ENCODE assay signal across 10 mouse cellular contexts in the genomic region with DNA sequence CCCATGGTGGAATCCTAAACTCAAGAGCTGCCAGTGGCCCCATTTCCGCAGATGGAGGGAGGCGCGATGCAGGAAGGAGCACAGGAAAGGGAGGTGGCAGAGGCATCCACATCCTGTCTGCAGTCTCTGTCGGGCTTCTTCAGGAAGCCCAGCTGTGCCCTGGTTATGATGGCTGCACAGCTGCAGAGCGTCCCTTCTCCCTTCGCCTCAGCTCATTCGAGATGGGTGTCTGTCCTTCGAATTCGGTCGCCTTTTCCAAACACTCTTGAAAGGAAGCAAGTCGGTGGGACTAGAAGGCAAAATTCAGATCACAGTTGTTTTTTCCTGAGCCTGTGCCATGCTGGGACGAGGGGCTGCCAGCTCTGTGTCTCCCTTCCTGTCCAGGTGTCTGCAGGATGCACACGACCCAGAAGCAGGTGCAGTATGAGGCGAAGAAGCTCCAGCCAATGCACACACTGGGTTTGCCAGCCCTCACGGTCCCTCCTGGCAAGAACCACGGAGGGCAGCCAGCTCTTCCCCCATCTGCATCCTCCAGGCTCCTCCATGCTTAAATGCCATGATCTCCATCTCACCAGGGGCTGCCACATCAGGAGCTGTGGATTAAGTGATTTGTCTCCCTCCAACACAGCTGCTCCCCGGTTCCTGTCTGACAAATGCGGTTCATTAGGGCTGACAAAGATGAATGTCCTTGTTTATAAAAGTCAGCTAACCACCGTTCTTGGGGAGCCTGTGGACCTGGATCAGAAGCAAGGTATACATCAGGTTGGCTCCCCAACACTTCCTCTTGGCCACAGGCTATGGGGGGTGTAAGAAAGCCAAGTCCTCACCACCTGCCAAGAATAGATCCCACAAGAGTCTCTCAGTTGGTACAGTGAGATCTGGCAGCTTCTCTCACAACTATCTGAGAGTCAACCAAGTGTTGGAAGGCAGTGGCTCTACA.
A peak's percentile ranks its signal among the peaks of the same experiment; 100 is the strongest.
DNase-seq lines count a peak whose midpoint lies in the region; ATAC-seq lines count a peak whose summit lies in the region.
"Had no signal": no experiment of that assay in that cellular context is flagged by ENCODE, and none has a peak within 500 bp of the region (broad histone marks: within the 10 kb centered on the region; RNA-seq: fewer than 3 reads in every experiment).

No protein-coding gene starts in this region.

- H3K4me3 ChIP-seq in embryonic facial prominence, embryonic 15.5 days (replicated peaks): no peak overlapping the region
- H3K4me3 ChIP-seq in embryonic facial prominence, embryonic 10.5 days: no peak overlapping the region
- no peak overlapping the region for H3K4me3 ChIP-seq in hindbrain, embryonic 12.5 days

- no peak overlapping the region for H3K27ac ChIP-seq in embryonic facial prominence, embryonic 15.5 days (replicated peaks)
- H3K27ac ChIP-seq in embryonic facial prominence, embryonic 10.5 days (replicated peaks): no peak overlapping the region
- H3K27ac ChIP-seq in hindbrain, embryonic 12.5 days: peak overlapping the region; percentile 58

- DNase-seq in embryonic facial prominence, embryonic 10.5 days (ENCODE audit: low spot score): no peak
- DNase-seq in brain, adult 2 months (ENCODE audit: low read depth, low spot score): peak; percentile 24
- DNase-seq in naive thymus-derived CD4-positive, alpha-beta T cell, adult 2 months (ENCODE audit: low read depth): peak; percentile 29
- no peak for DNase-seq in liver
- DNase-seq in frontal cortex, postnatal 36 days (ENCODE audit: low spot score in 2 of 2): no peak
- no peak for DNase-seq in right cerebral cortex, postnatal 10 days (ENCODE audit: low spot score in 2 of 2)
- DNase-seq: gastrocnemius, postnatal 14 days; heart, postnatal 36 days had no signal

- H3K36me3 ChIP-seq in embryonic facial prominence, embryonic 15.5 days: no peaks in the 10 kb centered on the region
- H3K36me3 ChIP-seq in embryonic facial prominence, embryonic 10.5 days (replicated peaks): no peaks in the 10 kb centered on the region
- no peaks in the 10 kb centered on the region for H3K36me3 ChIP-seq in hindbrain, embryonic 12.5 days

- no peak overlapping the region for H3K9ac ChIP-seq in embryonic facial prominence, embryonic 15.5 days
- H3K9ac ChIP-seq in hindbrain, embryonic 12.5 days: no peak overlapping the region

- H3K9me3 ChIP-seq in embryonic facial prominence, embryonic 15.5 days (replicated peaks): no peaks in the 10 kb centered on the region
- H3K9me3 ChIP-seq in embryonic facial prominence, embryonic 10.5 days: no peaks in the 10 kb centered on the region
- no peaks in the 10 kb centered on the region for H3K9me3 ChIP-seq in hindbrain, embryonic 12.5 days (replicated peaks)

- 0 out of 2 replicates have a peak, but pooled peaks have one; percentile 15 for ATAC-seq in embryonic facial prominence, embryonic 15.5 days (ENCODE audit: insufficient number of reproducible peaks, low FRiP score, low TSS enrichment, low read depth)
- peak; percentile 43; the same call in 1 of the 2 replicates for ATAC-seq in hindbrain, embryonic 12.5 days (ENCODE audit: low FRiP score)

- H3K4me1 ChIP-seq in embryonic facial prominence, embryonic 15.5 days: no peaks in the 10 kb centered on the region
- H3K4me1 ChIP-seq in embryonic facial prominence, embryonic 10.5 days: peaks cover 7% of the 10 kb centered on the region; the same call in 1 of the 2 replicates
- H3K4me1 ChIP-seq in hindbrain, embryonic 12.5 days: peaks cover 14% of the 10 kb centered on the region; the same call in 1 of the 2 replicates

- H3K27me3 ChIP-seq in embryonic facial prominence, embryonic 15.5 days: no peaks in the 10 kb centered on the region
- no peaks in the 10 kb centered on the region for H3K27me3 ChIP-seq in embryonic facial prominence, embryonic 10.5 days (replicated peaks; ENCODE audit: low read depth, poor library complexity, severe bottlenecking)
- no peaks in the 10 kb centered on the region; the same call in 1 of the 2 replicates for H3K27me3 ChIP-seq in hindbrain, embryonic 12.5 days

- 76% methylated on average over 19 of the region's 19 CpGs for WGBS in embryonic facial prominence, embryonic 15.5 days
- WGBS in embryonic facial prominence, embryonic 10.5 days: 77% methylated on average over 19 of the region's 19 CpGs
- WGBS in hindbrain, embryonic 12.5 days: 68% methylated on average over 19 of the region's 19 CpGs

- H3K4me2 ChIP-seq in embryonic facial prominence, embryonic 15.5 days (replicated peaks): no peak overlapping the region
- no peak overlapping the region for H3K4me2 ChIP-seq in hindbrain, embryonic 12.5 days (replicated peaks)

Comparison
In these comparisons a context has a peak if more than half of its experiments do, and no peak if none do; other contexts are left out.
1. DNase-seq: peak in brain, adult 2 months (single experiment) and naive thymus-derived CD4-positive, alpha-beta T cell, adult 2 months (single experiment); none in embryonic facial prominence, embryonic 10.5 days (single experiment), liver (single experiment), frontal cortex, postnatal 36 days (0 of 2) and right cerebral cortex, postnatal 10 days (0 of 2).